Mouse (Mus musculus) MEL (cell line): ENCODE results near the gene Hba-x. TPM values are rescaled to one million over a fixed set of nuclear protein-coding genes. Genes with fewer than 3 reads are reported as not detected.
"Not testable (repeated sequence)": the region's sequence is repeated elsewhere in the genome, so short reads cannot be mapped to it uniquely, and the experiment has no call there.

Source experiments
- DNase-seq: peaks from one replicate; pipeline ENCODE4 v3.0.0; 2011; ENCODE audit warnings: low read depth, low spot score
- H3K27ac ChIP-seq: 2 replicates; pipeline ENCODE4 v1.5.1; 2012; ENCODE audit warnings: low read depth, mild to moderate bottlenecking, control low read depth, low read length, moderate library complexity; ENCODE audit not compliant: control insufficient read depth
- H3K27me3 ChIP-seq, 2 experiments: fragments of 150-350 bp in 1 of 2; sonication (generic) in 1 of 2; 2 replicates each; pipeline ENCODE4 v1.6.1; 2012; ENCODE audit warnings: low read length in 2 of 2, mild to moderate bottlenecking in 2 of 2, improper control_type of control experiment in 1 of 2, moderate library complexity in 1 of 2; ENCODE audit not compliant: insufficient read depth in 2 of 2, control insufficient read depth in 1 of 2
- H3K36me3 ChIP-seq, 2 experiments: 2 replicates each; pipeline ENCODE4 v1.6.1; 2012 to 2014; ENCODE audit warnings: low read length in 2 of 2, improper control_type of control experiment in 1 of 2, inconsistent platforms in 1 of 2, mild to moderate bottlenecking in 1 of 2; ENCODE audit not compliant: insufficient read depth in 2 of 2, control insufficient read depth in 1 of 2
- H3K4me1 ChIP-seq, 2 experiments: fragments of 150-350 bp in 1 of 2; sonication (generic) in 1 of 2; 2 replicates each; pipeline ENCODE4 v1.6.1; 2012; ENCODE audit warnings: low read length in 2 of 2, improper control_type of control experiment in 1 of 2, mild to moderate bottlenecking in 1 of 2; ENCODE audit not compliant: insufficient read depth in 2 of 2, control insufficient read depth in 1 of 2
- H3K4me3 ChIP-seq, 2 experiments: fragments of 150-350 bp in 1 of 2; sonication (generic) in 1 of 2; 2 replicates each; pipeline ENCODE4 v1.5.1; 2012; ENCODE audit warnings: low read depth in 2 of 2, low read length in 2 of 2, mild to moderate bottlenecking in 2 of 2, moderate library complexity in 2 of 2, control low read depth in 1 of 2, improper control_type of control experiment in 1 of 2; ENCODE audit not compliant: control insufficient read depth in 1 of 2, insufficient read depth in 1 of 2
- H3K79me2 ChIP-seq: 2 replicates; pipeline ENCODE4 v1.6.1; 2012; ENCODE audit warnings: mild to moderate bottlenecking, low read length, moderate library complexity; ENCODE audit not compliant: control insufficient read depth, poor library complexity, insufficient read depth
- H3K9ac ChIP-seq: 2 replicates; pipeline ENCODE4 v1.6.1; 2012; ENCODE audit warnings: low read depth, mild to moderate bottlenecking, control low read depth, low read length, moderate library complexity; ENCODE audit not compliant: control insufficient read depth, poor library complexity, severe bottlenecking
- H3K9me3 ChIP-seq: fragments of 150-350 bp; sonication (generic); replicated peaks from 2 replicates; pipeline ENCODE4 v1.6.1; 2012; ENCODE audit warnings: mild to moderate bottlenecking, low read length, improper control_type of control experiment, moderate library complexity; ENCODE audit not compliant: insufficient read depth
- BHLHE40 ChIP-seq: IDR thresholded peaks from 2 replicates; pipeline ENCODE4 v1.6.1; 2012; ENCODE audit warnings: low read depth, mild to moderate bottlenecking, inconsistent platforms, low read length, improper control_type of control experiment, borderline replicate concordance
- CTCF ChIP-seq, 3 experiments: IDR thresholded peaks in 2 of 3; conservative IDR thresholded peaks in 1 of 3; 2 replicates each; pipeline ENCODE4 v1.5.1; 2011 to 2012; ENCODE audit warnings: low read length in 3 of 3, low read depth in 2 of 3, mild to moderate bottlenecking in 2 of 3, improper control_type of control experiment in 1 of 3, inconsistent platforms in 1 of 3, mixed read lengths in 1 of 3, moderate library complexity in 1 of 3; ENCODE audit not compliant: control insufficient read depth in 1 of 3, insufficient read depth in 1 of 3, poor library complexity in 1 of 3, severe bottlenecking in 1 of 3
- E2F4 ChIP-seq: IDR thresholded peaks from 2 replicates; pipeline ENCODE4 v1.6.1; 2011; ENCODE audit warnings: low read depth, low read length, improper control_type of control experiment, borderline replicate concordance
- EP300 ChIP-seq, 2 experiments: IDR thresholded peaks; 2 replicates each; pipeline ENCODE4 v1.6.1; 2011; ENCODE audit warnings: improper control_type of control experiment in 2 of 2, low read length in 2 of 2, low read depth in 1 of 2, mild to moderate bottlenecking in 1 of 2
- MAFK ChIP-seq: IDR thresholded peaks from 2 replicates; pipeline ENCODE4 v1.6.1; 2011; ENCODE audit warnings: low read depth, mild to moderate bottlenecking, low read length, improper control_type of control experiment, borderline replicate concordance
- MAX ChIP-seq: IDR thresholded peaks from 2 replicates; pipeline ENCODE4 v1.6.1; 2011; ENCODE audit warnings: low read length, improper control_type of control experiment
- NRF1 ChIP-seq: IDR thresholded peaks from 2 replicates; pipeline ENCODE4 v1.6.1; 2014; ENCODE audit warnings: low read depth, mild to moderate bottlenecking, inconsistent platforms, low read length, improper control_type of control experiment, moderate library complexity; ENCODE audit not compliant: poor library complexity, insufficient read depth, severe bottlenecking
- POLR2AphosphoS5 ChIP-seq: IDR thresholded peaks from 2 replicates; pipeline ENCODE4 v1.6.1; 2012; ENCODE audit warnings: low read depth, borderline replicate concordance, mild to moderate bottlenecking, inconsistent platforms, low read length, moderate library complexity, mixed read lengths
- RAD21 ChIP-seq: IDR thresholded peaks from 2 replicates; pipeline ENCODE4 v1.6.1; 2011; ENCODE audit warnings: mild to moderate bottlenecking, low read depth, low read length, improper control_type of control experiment
- SIN3A ChIP-seq: IDR thresholded peaks from 2 replicates; pipeline ENCODE4 v1.6.1; 2012; ENCODE audit warnings: low read length, improper control_type of control experiment, inconsistent platforms
- SMC3 ChIP-seq: IDR thresholded peaks from 2 replicates; pipeline ENCODE4 v1.6.1; 2011; ENCODE audit warnings: low read depth, low read length, improper control_type of control experiment
- TAL1 ChIP-seq: IDR thresholded peaks from 2 replicates; pipeline ENCODE4 v1.6.1; 2012; ENCODE audit warnings: mild to moderate bottlenecking, inconsistent platforms, low read length, moderate library complexity, mixed read lengths
- USF1 ChIP-seq: IDR thresholded peaks from 2 replicates; pipeline ENCODE4 v1.6.1; 2014; ENCODE audit warnings: low read depth, mild to moderate bottlenecking, inconsistent platforms, low read length, improper control_type of control experiment, moderate library complexity
- USF2 ChIP-seq, 2 experiments: IDR thresholded peaks; 2 replicates each; pipeline ENCODE4 v1.6.1; 2011 to 2012; ENCODE audit warnings: improper control_type of control experiment in 2 of 2, low read length in 2 of 2, borderline replicate concordance in 1 of 2, inconsistent platforms in 1 of 2, low read depth in 1 of 2, mild to moderate bottlenecking in 1 of 2; ENCODE audit not compliant: insufficient read depth in 1 of 2
- ZC3H11A ChIP-seq: IDR thresholded peaks from 2 replicates; pipeline ENCODE4 v1.6.1; 2012; ENCODE audit warnings: low read depth, mild to moderate bottlenecking, inconsistent platforms, low read length, improper control_type of control experiment
- ZKSCAN1 ChIP-seq: IDR thresholded peaks from 2 replicates; pipeline ENCODE4 v1.6.1; 2012; ENCODE audit warnings: low read depth, mild to moderate bottlenecking, inconsistent platforms, low read length, improper control_type of control experiment, moderate library complexity
- ZNF384 ChIP-seq: IDR thresholded peaks from 2 replicates; pipeline ENCODE4 v1.6.1; 2012; ENCODE audit warnings: low read depth, mild to moderate bottlenecking, inconsistent platforms, low read length, improper control_type of control experiment
- polyA plus RNA-seq, 2 experiments: library from polyadenylated mRNA; stranded (reverse) in 1 of 2; unstranded in 1 of 2; fragments of >175 nt in 1 of 2; fragments of >200 nt in 1 of 2; gene quantifications; 2 replicates each; pipeline versions ENCODE4 v1.2.1 to v1.2.4; 2012; ENCODE audit warnings: low replicate concordance in 2 of 2, low read depth in 1 of 2; ENCODE audit not compliant: insufficient read length in 2 of 2, insufficient read depth in 1 of 2, missing spikeins in 1 of 2
- total RNA-seq: library from RNA; depleted of rRNA; stranded (reverse); fragments of 300-350 nt; gene quantifications from 2 replicates; pipeline ENCODE4 v1.2.3, GENCODE M21; 2012

Gene Hba-x
- total and polyA plus RNA-seq, 3 experiments = 0.13 TPM; not detected in 2

DNA sequence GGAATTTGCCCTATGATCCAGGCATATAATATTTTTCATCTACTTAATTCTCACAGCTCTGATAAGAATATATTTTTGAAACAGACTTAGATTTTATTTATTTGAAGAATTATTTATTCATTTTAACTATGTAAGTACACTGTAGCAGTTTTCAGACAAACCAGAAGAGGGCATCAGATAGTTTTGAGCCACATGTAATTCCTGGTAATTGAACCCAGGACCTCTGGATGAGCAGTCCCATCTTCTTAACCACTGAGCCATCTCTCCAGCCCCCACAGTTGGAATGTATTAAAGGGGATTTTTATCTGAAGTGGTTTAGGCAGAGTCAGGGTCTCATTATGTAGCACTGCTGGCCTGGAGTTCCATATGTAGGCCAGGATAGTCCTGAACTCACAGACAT lies 9.7 kb downstream of the Hba-x start:
- not testable (repeated sequence) for H3K9ac ChIP-seq, H3K36me3 ChIP-seq, H3K4me3 ChIP-seq, H3K27ac ChIP-seq, H3K9me3 ChIP-seq, DNase-seq, H3K27me3 ChIP-seq, H3K79me2 ChIP-seq
- H3K4me1 ChIP-seq = peaks cover 5 to 13% of the 10 kb centered on the region in 2 experiments; a peak in 3 of 4 replicates
- peak in 2 of 3 experiments; percentile 9 to 21; a peak in 1 of 6 replicates for TF ChIP-seq CTCF (IDR thresholded peaks at IDR 0.05 in 2 of 3, conservative IDR thresholded peaks at IDR 0.05 in 1 of 3; ENCODE audit: control insufficient read depth in 1 of 3, insufficient read depth in 1 of 3, low read depth in 2 of 3, low read length in 3 of 3, poor library complexity in 1 of 3, severe bottlenecking in 1 of 3)

GRCm38 (mm10) chr11:32286695-32287492 lies 10.7 kb downstream of the Hba-x start, which contains the start of gene Hbq1b:
TSS of gene Hbq1b (plus strand) at chr11:32286965.
- TF ChIP-seq ZC3H11A (peak; percentile 53), RAD21 (peak; percentile 51), POLR2AphosphoS5 (peak; percentile 19; the same call in 1 of the 2 replicates), SMC3 (peak; percentile 70), ZNF384 (peak; percentile 47; the same call in 1 of the 2 replicates), SIN3A (0 out of 2 replicates have a peak, but pooled peaks have one; percentile 27), CTCF (IDR thresholded peaks at IDR 0.05 in 2 of 3, conservative IDR thresholded peaks at IDR 0.05 in 1 of 3; ENCODE audit: control insufficient read depth in 1 of 3, insufficient read depth in 1 of 3, low read depth in 2 of 3, low read length in 3 of 3, poor library complexity in 1 of 3, severe bottlenecking in 1 of 3) (peak; percentile 66 to 73 (median 66))
- not testable (repeated sequence) for H3K27me3 ChIP-seq, H3K9me3 ChIP-seq, H3K4me1 ChIP-seq, H3K36me3 ChIP-seq, H3K79me2 ChIP-seq, H3K27ac ChIP-seq
- Histone ChIP-seq H3K4me3 (peak within 1 kb of the TSS; percentile 55 to 65), H3K9ac (peak within 1 kb of the TSS; percentile 51)
- DNase-seq = peak; percentile 85

DNA sequence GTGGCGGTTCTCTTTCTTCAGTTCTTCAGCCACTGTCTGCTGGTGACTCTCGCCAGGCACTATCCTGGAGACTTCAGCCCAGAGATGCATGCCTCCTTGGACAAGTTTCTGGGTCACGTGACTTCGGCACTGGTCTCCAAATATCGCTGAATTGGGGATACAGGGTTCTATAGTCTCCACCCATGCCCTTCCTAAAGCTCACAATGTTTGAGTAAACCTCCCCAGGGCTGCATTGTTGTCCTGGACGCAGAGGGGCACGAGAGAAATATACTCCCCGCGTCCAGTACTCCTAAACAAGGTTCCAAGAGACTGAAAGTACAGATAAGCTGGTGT lies 11.3 kb downstream of the Hba-x start:
- Histone ChIP-seq H3K36me3 (peaks cover 0 to 2% of the 10 kb centered on the region in 2 experiments; a peak in 2 of 4 replicates), H3K27ac (no peak overlapping the region), H3K9me3 (no peaks in the 10 kb centered on the region), H3K9ac (peak overlapping the region; percentile 51), H3K27me3 (no peaks in the 10 kb centered on the region), H3K79me2 (no peaks in the 10 kb centered on the region), H3K4me1 (peaks cover 3 to 7% of the 10 kb centered on the region in 2 experiments; a peak in 3 of 4 replicates), H3K4me3 (peak overlapping the region; percentile 55 to 65)
- peak; percentile 53 for DNase-seq
- TF ChIP-seq MAFK = no peak
- no peak for TF ChIP-seq ZKSCAN1
- peak; percentile 39 to 70 for TF ChIP-seq USF2 (IDR thresholded peaks at IDR 0.05; ENCODE audit: borderline replicate concordance in 1 of 2, insufficient read depth in 1 of 2, low read depth in 1 of 2, low read length in 2 of 2)
- no peak for TF ChIP-seq EP300 (IDR thresholded peaks at IDR 0.05; ENCODE audit: low read depth in 1 of 2, low read length in 2 of 2)
- TF ChIP-seq TAL1 = no peak
- no peak for TF ChIP-seq NRF1
- TF ChIP-seq BHLHE40 = peak; percentile 59; the same call in 1 of the 2 replicates
- TF ChIP-seq E2F4 = no peak
- TF ChIP-seq MAX = peak; percentile 25; the same call in 1 of the 2 replicates
- no peak for TF ChIP-seq SMC3
- TF ChIP-seq USF1 = peak; percentile 93
